Mouse (Mus musculus) c-Kit-negative CD71-positive TER-119-positive erythroid progenitor cells, embryonic 14.5 days (primary cell): ENCODE data around the gene Acbd5.

Experiments
- DNase-seq: peaks from one replicate; pipeline ENCODE4 v3.0.0-alpha.2; 2013; ENCODE audit warnings: low read depth, low spot score

The Acbd5 gene

GRCm38 (mm10) chr2:23068894-23069744 lies 1.2 kb downstream of the Acbd5 start:
- DNase-seq: peak; percentile 74

- no peak for DNase-seq
Observed at GRCm38 (mm10) chr2:23070491-23070890, 2.5 kb downstream of the Acbd5 start.

- no peak for DNase-seq
Observed at GRCm38 (mm10) chr2:23071406-23071805, 3.4 kb downstream of the Acbd5 start.

- DNase-seq: no peak
Observed at GRCm38 (mm10) chr2:23075846-23076245, 7.9 kb downstream of the Acbd5 start.

GRCm38 (mm10) chr2:23076783-23077182 lies 8.8 kb downstream of the Acbd5 start:
- DNase-seq: no peak

GRCm38 (mm10) chr2:23077693-23078092 lies 9.7 kb downstream of the Acbd5 start:
- no peak for DNase-seq

GRCm38 (mm10) chr2:23078588-23078987 lies 10.6 kb downstream of the Acbd5 start:
- no peak for DNase-seq

GRCm38 (mm10) chr2:23084540-23084939 lies 16.6 kb downstream of the Acbd5 start:
- DNase-seq: no peak

- peak; percentile 49 for DNase-seq
Observed at GRCm38 (mm10) chr2:23092216-23092615, 24.2 kb downstream of the Acbd5 start.

- no peak for DNase-seq
Observed at GRCm38 (mm10) chr2:23097028-23097427, 29.1 kb downstream of the Acbd5 start.

GRCm38 (mm10) chr2:23102266-23102665 lies 34.3 kb downstream of the Acbd5 start:
- DNase-seq: no peak

- no peak for DNase-seq
Observed at GRCm38 (mm10) chr2:23119573-23119972, 51.6 kb downstream of the Acbd5 start.

- peak; percentile 36 for DNase-seq
Observed at GRCm38 (mm10) chr2:23155199-23155621, 87.2 kb downstream of the Acbd5 start.

GRCm38 (mm10) chr2:23155777-23156607 lies 88.0 kb downstream of the Acbd5 start, which contains the start of the genes Mastl and Yme1l1:
Gene Mastl, minus strand, starts transcription at chr2:23156024.
Gene Yme1l1, plus strand, starts transcription at chr2:23156369.
- DNase-seq: peak; percentile 93

- no peak for DNase-seq
Observed at GRCm38 (mm10) chr2:23156608-23157081, 88.7 kb downstream of the Acbd5 start.
